Mouse (Mus musculus) small intestine, adult 2 months (tissue): Measurements from ENCODE around the gene Inha. TPM values are rescaled to one million over a fixed set of nuclear protein-coding genes. Genes with fewer than 3 reads are reported as not detected.

Source experiments
- H3K27ac ChIP-seq: fragments of 200-500 bp; 2 replicates; pipeline ENCODE4 v1.5.1; 2012; ENCODE audit warnings: low read depth, low read length, control low read depth, inconsistent platforms; ENCODE audit not compliant: insufficient read depth
- H3K27me3 ChIP-seq: fragments of 200-500 bp; 2 replicates; pipeline ENCODE4 v1.6.1; 2012; ENCODE audit warnings: mild to moderate bottlenecking, moderate library complexity, low read length, inconsistent platforms; ENCODE audit not compliant: control insufficient read depth, insufficient read depth
- H3K36me3 ChIP-seq: fragments of 200-500 bp; 2 replicates; pipeline ENCODE4 v1.6.1; 2012; ENCODE audit warnings: mild to moderate bottlenecking, low read length, control low read depth, inconsistent platforms; ENCODE audit not compliant: control insufficient read depth, insufficient read depth
- H3K4me1 ChIP-seq: fragments of 200-500 bp; 2 replicates; pipeline ENCODE4 v1.6.1; 2012; ENCODE audit warnings: low read length, inconsistent platforms, mixed read lengths; ENCODE audit not compliant: control insufficient read depth, insufficient read depth, insufficient read length
- H3K4me3 ChIP-seq: fragments of 200-500 bp; 2 replicates; pipeline ENCODE4 v1.5.1; 2012; ENCODE audit warnings: low read depth, mild to moderate bottlenecking, control low read depth, inconsistent platforms, low read length, moderate library complexity
- CTCF ChIP-seq: fragments of 200-500 bp; IDR thresholded peaks from 2 replicates; pipeline ENCODE4 v1.5.1; 2012; ENCODE audit warnings: low read depth, mild to moderate bottlenecking, control low read depth, inconsistent platforms, low read length, moderate library complexity, mixed read lengths; ENCODE audit not compliant: insufficient replicate concordance, insufficient read length; ENCODE audit errors: extremely low read depth
- POLR2A ChIP-seq: fragments of 200-500 bp; IDR thresholded peaks from 2 replicates; pipeline ENCODE4 v1.6.1; 2012; ENCODE audit warnings: low read depth, mild to moderate bottlenecking, control low read depth, inconsistent platforms, low read length, moderate library complexity
- whole genome bisulfite sequencing: fragments of 180-500 bp; shearing (Covaris S2); methylation state at CpG from one replicate; pipeline ENCODE4 v1.1.7; 2018; 5-methylcytosine and 5-hydroxymethylcytosine counted together
- polyA plus RNA-seq: library from polyadenylated mRNA; depleted of rRNA; stranded (reverse); fragments of >200 nt; gene quantifications from 2 replicates; pipeline ENCODE4 v1.2.3, GENCODE M21; 2012

The Inha gene
- polyA plus RNA-seq, 1 experiment: 4.2 TPM

- no peaks in the 10 kb centered on the region for H3K36me3 ChIP-seq
- 84% methylated on average over 23 of the region's 23 CpGs for WGBS
- no peak overlapping the region for H3K4me3 ChIP-seq
- no peak overlapping the region for H3K27ac ChIP-seq
- TF ChIP-seq POLR2A: no peak
- TF ChIP-seq CTCF: no peak
- peaks cover 13% of the 10 kb centered on the region for H3K27me3 ChIP-seq
- H3K4me1 ChIP-seq: no peaks in the 10 kb centered on the region
These were observed 3.3 kb upstream of the Inha start for GRCm38 (mm10) chr1:75503651-75503980.

- no peaks in the 10 kb centered on the region for H3K4me1 ChIP-seq
- 73% methylated on average over 9 of the region's 9 CpGs for WGBS
- H3K27me3 ChIP-seq: peaks cover 13% of the 10 kb centered on the region
- H3K36me3 ChIP-seq: no peaks in the 10 kb centered on the region
- TF ChIP-seq CTCF (no peak), POLR2A (no peak)
- H3K27ac ChIP-seq: no peak overlapping the region
- no peak overlapping the region for H3K4me3 ChIP-seq
These were observed 2.4 kb upstream of the Inha start for GRCm38 (mm10) chr1:75504256-75505045.

DNA sequence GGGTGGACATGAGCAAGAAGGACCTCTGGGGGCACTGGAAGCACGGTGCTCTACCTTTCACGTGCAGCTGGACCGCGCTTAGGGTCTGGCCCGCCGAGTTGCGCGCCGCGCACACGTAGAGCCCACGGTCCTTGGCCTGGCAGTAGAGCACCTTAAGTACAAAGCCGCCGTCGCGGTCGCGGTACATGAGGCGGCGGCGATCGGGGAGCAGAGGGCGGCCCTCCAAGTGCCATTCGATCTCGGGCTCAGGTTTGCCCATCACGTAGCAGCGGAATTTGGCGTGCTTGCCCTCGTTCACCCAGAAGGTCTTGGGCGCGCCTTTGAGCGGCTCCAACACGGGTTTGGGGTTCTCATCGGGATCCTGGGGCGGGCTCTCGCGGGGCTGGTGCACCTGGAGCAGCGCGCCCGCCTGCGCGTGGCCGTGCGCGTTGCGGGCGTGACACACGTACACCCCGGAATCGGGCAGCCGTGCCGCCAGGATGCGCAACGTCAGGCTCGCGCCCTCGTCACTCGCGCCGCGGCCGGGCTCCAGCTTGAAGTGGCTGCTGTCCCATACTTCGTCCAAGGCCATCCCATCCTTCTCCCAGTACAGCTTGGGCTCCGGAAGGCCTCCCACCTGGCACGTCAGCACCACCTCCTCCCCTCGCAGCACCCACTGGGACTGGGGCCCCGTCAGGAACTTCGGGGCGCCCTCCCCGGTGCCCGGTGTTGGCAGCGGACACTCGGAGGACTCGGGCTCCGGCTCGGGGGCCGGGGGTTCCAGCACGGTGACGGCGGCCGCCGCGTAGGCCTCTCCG lies 1.5 kb upstream of the Inha start:
- TF ChIP-seq POLR2A: no peak
- TF ChIP-seq CTCF: no peak
- Histone ChIP-seq H3K27me3 (peaks cover 13% of the 10 kb centered on the region), H3K36me3 (no peaks in the 10 kb centered on the region), H3K4me1 (no peaks in the 10 kb centered on the region), H3K27ac (no peak overlapping the region), H3K4me3 (peak overlapping the region; percentile 66)
- WGBS: 1% methylated on average over 84 of the region's 84 CpGs

DNA sequence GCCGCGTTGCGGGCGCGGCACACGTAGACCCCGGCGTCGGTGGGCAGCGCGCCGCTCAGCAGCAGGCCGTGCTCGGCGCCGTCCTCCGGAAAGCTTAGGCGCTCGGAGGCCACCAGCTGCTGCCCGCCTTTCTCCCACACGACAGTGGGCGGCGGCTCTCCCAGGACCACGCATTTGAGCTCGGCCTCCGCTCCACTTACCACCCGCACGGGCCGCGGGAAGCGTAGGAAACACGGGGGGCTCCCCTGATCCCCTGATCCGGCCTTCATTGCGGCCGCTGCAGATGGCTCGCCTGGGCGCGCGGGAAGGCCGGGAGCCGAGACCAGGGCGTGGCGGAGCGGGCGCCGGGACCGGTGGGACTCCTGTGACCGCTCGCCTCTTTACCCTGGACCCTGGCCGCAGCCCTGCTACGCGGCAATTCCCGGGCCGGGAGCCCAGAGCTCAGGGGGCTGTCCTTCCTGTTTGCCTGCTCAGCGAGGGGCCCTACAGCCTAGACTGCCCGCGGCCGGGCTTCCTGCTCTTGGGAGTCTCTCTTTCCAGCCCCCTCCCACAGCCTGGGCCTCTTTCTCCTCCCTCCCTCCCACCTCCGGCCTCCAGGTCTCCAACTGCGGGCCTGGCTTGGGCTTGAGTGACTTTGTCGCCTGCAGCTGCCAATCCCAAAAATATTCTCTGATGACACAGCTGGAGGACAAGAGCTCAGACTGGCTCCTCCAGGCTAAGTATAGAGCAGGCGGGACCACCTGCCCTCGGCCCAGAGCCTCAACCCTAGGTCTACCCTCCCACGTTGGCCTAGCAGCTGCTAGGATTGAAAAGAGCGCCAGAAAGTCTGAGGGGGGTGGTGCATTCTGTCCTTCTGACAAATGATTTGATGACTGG lies 683 bp upstream of the Inha start, which contains the start of gene Obsl1:
Gene Obsl1 (minus strand): TSS at position 497 of the 876 bp plus-strand sequence.
- WGBS: 2% methylated on average over 65 of the region's 65 CpGs
- Histone ChIP-seq H3K27me3 (peaks cover 13% of the 10 kb centered on the region), H3K27ac (no peak within 1 kb of the TSS), H3K4me1 (no peaks in the 10 kb centered on the region), H3K36me3 (no peaks in the 10 kb centered on the region), H3K4me3 (peak within 1 kb of the TSS; percentile 66)
- TF ChIP-seq CTCF (no peak), POLR2A (no peak)

DNA sequence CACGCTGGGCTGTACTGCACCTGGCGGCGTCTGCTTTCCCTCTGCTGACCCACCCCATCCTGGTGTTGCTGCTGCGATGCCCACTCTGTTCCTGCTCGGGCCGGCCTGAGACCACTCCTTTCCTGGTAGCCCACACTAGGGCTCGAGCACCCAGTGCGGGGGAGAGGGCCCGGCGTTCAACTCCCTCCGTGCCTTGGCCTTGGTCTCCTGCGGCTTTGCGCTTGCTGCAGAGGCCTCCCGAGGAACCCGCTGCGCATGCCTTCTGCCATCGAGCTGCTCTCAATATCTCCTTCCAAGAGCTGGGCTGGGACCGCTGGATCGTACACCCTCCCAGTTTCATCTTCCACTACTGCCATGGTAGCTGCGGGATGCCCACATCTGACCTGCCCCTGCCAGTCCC lies 2.7 kb downstream of the Inha start:
- no peak for TF ChIP-seq POLR2A
- TF ChIP-seq CTCF: no peak
- WGBS: 70% methylated on average over 20 of the region's 20 CpGs
- Histone ChIP-seq H3K4me1 (no peaks in the 10 kb centered on the region), H3K4me3 (no peak overlapping the region), H3K27me3 (peaks cover 13% of the 10 kb centered on the region), H3K36me3 (no peaks in the 10 kb centered on the region), H3K27ac (no peak overlapping the region)

DNA sequence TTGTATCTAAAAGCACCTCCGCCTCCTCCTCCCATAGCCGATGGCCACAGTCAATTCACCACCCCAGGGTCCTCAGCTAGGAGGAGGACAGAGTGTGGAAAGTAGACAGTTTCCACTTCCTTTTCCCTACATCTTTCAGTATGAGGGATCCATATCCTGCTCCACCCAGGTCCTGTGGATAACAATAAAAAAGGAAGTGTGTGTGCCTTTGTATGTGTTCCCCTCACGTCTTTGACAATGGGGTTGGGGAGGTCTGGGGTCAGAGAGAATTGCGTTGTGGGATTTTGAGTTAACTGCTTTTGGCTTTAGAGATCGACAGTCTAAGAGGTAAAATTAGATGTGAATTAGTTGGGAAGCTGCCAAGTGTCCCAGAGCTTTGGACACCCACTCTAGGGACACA lies 3.3 kb downstream of the Inha start:
- TF ChIP-seq POLR2A (no peak), CTCF (no peak)
- H3K4me1 ChIP-seq: no peaks in the 10 kb centered on the region
- no peak overlapping the region for H3K4me3 ChIP-seq
- peaks cover 13% of the 10 kb centered on the region for H3K27me3 ChIP-seq
- H3K27ac ChIP-seq: no peak overlapping the region
- WGBS: 67% methylated on average over 5 of the region's 5 CpGs
- no peaks in the 10 kb centered on the region for H3K36me3 ChIP-seq
